Mouse (Mus musculus) intestine, embryonic 16.5 days (tissue): ENCODE measurements around the gene Serpinc1. TPM values are rescaled to one million over a fixed set of nuclear protein-coding genes. Genes with fewer than 3 reads are reported as not detected.

ENCODE experiments used
- ATAC-seq: fragments of 200-750 bp; cut with Nextera tagmentation; 2 replicates; pipeline ENCODE4 v1.8.0; 2017; ENCODE audit warnings: moderate TSS enrichment, moderate library complexity
- H3K27ac ChIP-seq: fragments of 300-500 bp; sonication (generic); 2 replicates; pipeline ENCODE4 v1.5.1; 2014; ENCODE audit warnings: mild to moderate bottlenecking, low read length
- H3K27me3 ChIP-seq: fragments of 300-500 bp; sonication (generic); replicated peaks from 2 replicates; pipeline ENCODE4 v1.6.1; 2014; ENCODE audit warnings: low read length, control low read depth, mixed read lengths; ENCODE audit not compliant: control insufficient read depth, insufficient read depth
- H3K36me3 ChIP-seq: fragments of 300-500 bp; sonication (generic); 2 replicates; pipeline ENCODE4 v1.6.1; 2014; ENCODE audit warnings: low read length, control low read depth; ENCODE audit not compliant: control insufficient read depth, insufficient read depth
- H3K4me1 ChIP-seq: fragments of 300-500 bp; sonication (generic); 2 replicates; pipeline ENCODE4 v1.6.1; 2014; ENCODE audit warnings: low read length, control low read depth, mixed read lengths; ENCODE audit not compliant: control insufficient read depth, insufficient read depth
- H3K4me2 ChIP-seq: fragments of 300-500 bp; sonication (generic); 2 replicates; pipeline ENCODE4 v1.6.1; 2014; ENCODE audit warnings: low read depth, low read length, control low read depth
- H3K4me3 ChIP-seq: fragments of 300-500 bp; sonication (generic); 2 replicates; pipeline ENCODE4 v1.5.1; 2014; ENCODE audit warnings: mild to moderate bottlenecking, low read length
- H3K9ac ChIP-seq: fragments of 300-500 bp; sonication (generic); 2 replicates; pipeline ENCODE4 v1.6.1; 2014; ENCODE audit warnings: low read depth, low read length
- H3K9me3 ChIP-seq: fragments of 300-500 bp; sonication (generic); 2 replicates; pipeline ENCODE4 v1.6.1; 2016; ENCODE audit warnings: low read length, control low read depth; ENCODE audit not compliant: control insufficient read depth
- WGBS: fragments of 180-500 bp; shearing (Covaris S2); extraction: QIAGEN DNeasy Blood & Tissue Kit; methylation state at CpG from one replicate; pipeline ENCODE4 v1.1.7; 2014; 5-methylcytosine and 5-hydroxymethylcytosine counted together
- polyA plus RNA-seq: library from polyadenylated mRNA; unstranded; fragments of >200 nt; fragmentation: Nextera tagmentation; extraction: Ambion mirVana; gene quantifications from 2 replicates; pipeline ENCODE4 v1.2.1, GENCODE M21; 2015

Gene Serpinc1
- polyA plus RNA-seq, 1 experiment from 2014 or later = 16.6 TPM

DNA sequence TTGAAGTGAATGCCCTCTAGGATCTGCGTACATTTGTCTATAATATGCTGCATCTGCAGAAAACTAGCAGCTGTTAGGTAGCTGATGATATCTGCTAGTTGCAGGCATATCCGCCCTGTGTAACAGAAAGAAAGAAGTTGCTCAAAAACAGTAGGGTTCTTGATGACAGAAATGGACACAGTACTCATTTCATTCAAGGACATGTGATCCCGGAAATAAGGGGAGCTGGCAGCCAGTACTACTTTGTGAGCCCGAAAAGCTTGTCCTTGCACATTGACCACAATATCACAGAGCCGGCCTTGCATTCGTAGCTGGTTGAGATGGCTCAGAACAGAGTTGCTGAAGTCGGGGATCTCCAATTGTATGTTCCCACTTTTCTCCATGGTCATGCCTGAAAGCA, 54.0 kb downstream of the Serpinc1 start:
- H3K27ac ChIP-seq = no peak overlapping the region
- H3K4me1 ChIP-seq = peaks cover 5% of the 10 kb centered on the region; the same call in 1 of the 2 replicates
- no peak overlapping the region for H3K4me3 ChIP-seq
- peaks cover 5% of the 10 kb centered on the region; the same call in 1 of the 2 replicates for H3K36me3 ChIP-seq
- no peaks in the 10 kb centered on the region for H3K27me3 ChIP-seq
- WGBS = 91% methylated on average over 7 of the region's 7 CpGs
- ATAC-seq = no peak
- no peak overlapping the region for H3K9ac ChIP-seq
- no peaks in the 10 kb centered on the region for H3K9me3 ChIP-seq
- H3K4me2 ChIP-seq = no peak overlapping the region

DNA sequence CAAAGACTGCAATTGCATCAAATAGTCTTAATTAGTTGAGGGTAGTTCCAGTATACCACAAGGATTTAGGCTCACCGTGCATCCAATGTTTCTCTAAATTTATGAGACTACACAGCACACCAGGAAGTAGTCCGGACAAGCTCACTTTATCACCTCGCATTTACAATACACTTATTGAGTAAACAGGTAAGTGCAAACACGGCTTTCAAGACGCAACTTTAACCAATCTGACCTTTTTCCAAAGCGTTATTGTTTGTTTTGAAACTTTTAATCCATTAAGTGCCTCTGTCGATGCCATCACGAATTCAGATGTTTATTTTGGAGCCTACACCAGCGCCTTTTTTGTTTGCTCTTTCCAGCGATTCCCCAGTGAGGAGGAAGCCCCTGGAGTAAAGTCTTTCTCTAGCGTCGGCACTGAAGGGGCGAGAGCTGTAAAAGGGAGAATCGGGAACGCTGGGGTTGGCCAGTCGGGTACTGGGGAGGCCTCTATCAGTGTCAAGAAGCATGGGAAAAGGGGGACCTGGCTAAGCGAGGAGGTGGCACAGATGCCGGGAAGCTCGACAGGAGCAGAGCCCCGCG, 55.6 kb downstream of the Serpinc1 start:
- peak overlapping the region; percentile 94 for H3K9ac ChIP-seq
- peaks cover 11% of the 10 kb centered on the region; the same call in 1 of the 2 replicates for H3K36me3 ChIP-seq
- H3K9me3 ChIP-seq = no peaks in the 10 kb centered on the region
- H3K27ac ChIP-seq = peak overlapping the region; percentile 97
- WGBS = under 1% methylated on average over 21 of the region's 21 CpGs
- ATAC-seq = no peak
- peak overlapping the region; percentile 87 for H3K4me3 ChIP-seq
- H3K27me3 ChIP-seq = no peaks in the 10 kb centered on the region
- peaks cover 8% of the 10 kb centered on the region for H3K4me1 ChIP-seq
- H3K4me2 ChIP-seq = peak overlapping the region; percentile 72

DNA sequence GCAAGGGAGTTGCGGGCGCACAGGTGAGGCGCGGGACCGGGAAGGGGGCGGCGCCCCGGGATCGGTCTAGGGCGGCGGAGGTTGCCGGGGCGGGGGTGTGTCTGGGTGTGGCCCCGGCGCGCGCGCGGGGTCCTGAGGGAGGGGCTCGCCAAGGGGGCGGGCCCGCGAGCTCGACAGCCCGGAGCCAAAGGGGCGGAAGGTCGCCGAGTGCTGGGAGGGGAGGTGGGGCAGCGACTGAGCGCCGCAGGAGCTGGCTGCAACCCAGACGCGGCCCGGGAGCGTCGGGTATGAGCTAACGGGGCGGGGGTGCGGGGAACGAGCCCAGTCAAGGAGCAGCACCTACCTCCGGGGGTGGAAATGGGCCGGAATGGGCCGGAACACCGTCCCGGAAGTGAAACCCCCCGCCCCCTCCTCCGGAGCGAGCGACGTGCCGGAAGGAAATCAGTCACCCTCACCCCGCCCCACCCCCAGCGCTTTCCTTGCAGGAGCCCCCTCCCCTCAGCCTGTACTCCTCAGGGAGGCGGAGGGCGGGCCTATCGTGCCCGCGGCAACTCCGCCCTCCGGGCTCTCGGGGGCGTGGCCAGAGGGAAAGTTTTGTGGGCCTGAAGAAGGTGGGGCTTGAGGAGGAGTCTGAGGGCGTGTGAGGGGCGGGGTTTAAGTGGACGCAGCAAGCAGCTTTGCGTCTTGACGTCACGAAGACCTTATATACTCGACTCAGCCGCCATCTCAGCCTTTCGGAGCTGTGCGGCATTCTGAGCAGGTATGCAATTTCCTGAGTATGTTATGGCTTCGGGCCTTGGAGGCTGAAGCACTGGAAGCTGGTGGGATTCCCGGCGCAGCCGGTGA, 56.3 kb downstream of the Serpinc1 start, which contains the start of gene Zbtb37:
Gene Zbtb37 (minus strand): TSS at position 415 of the 846 bp plus-strand sequence.
- H3K4me2 ChIP-seq = peak within 1 kb of the TSS; percentile 72
- ATAC-seq = peak; percentile 89
- peak within 1 kb of the TSS; percentile 87 for H3K4me3 ChIP-seq
- H3K27ac ChIP-seq = peak within 1 kb of the TSS; percentile 97
- WGBS = under 1% methylated on average over 74 of the region's 76 CpGs
- H3K9ac ChIP-seq = peak within 1 kb of the TSS; percentile 94
- no peaks in the 10 kb centered on the region for H3K9me3 ChIP-seq
- H3K36me3 ChIP-seq = peaks cover 11% of the 10 kb centered on the region; the same call in 1 of the 2 replicates
- H3K27me3 ChIP-seq = no peaks in the 10 kb centered on the region
- H3K4me1 ChIP-seq = peaks cover 8% of the 10 kb centered on the region

DNA sequence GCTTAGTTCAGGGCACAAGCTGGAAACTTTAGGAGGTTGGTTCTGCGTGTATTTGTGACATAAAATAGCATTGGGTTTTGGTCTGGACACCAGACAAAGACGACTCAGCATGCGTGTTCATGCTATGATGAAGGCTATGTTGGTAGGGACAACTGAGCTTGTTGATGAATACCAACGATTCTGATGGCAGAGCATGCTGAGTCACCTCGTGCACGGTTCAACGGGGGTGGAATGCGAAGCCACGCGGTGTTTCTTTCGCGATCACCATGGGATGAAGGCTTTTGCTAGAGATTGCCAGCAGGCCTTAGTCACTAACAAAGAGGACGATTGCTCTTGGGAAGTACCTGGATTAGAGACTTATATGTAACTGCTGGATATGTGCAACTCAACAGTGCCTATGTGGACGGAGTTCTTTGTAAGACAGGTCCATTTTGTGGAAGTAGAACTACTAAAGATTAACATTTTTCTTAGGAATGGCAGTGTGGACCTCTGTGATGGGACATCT, 56.9 kb downstream of the Serpinc1 start:
- Histone ChIP-seq H3K36me3 (peaks cover 11% of the 10 kb centered on the region; the same call in 1 of the 2 replicates), H3K9ac (peak overlapping the region; percentile 94), H3K27me3 (no peaks in the 10 kb centered on the region), H3K9me3 (no peaks in the 10 kb centered on the region), H3K4me3 (peak overlapping the region; percentile 87), H3K4me1 (peaks cover 8% of the 10 kb centered on the region), H3K27ac (peak overlapping the region; percentile 94), H3K4me2 (peak overlapping the region; percentile 72)
- peak; percentile 14 for ATAC-seq
- under 1% methylated on average over 14 of the region's 14 CpGs for WGBS

DNA sequence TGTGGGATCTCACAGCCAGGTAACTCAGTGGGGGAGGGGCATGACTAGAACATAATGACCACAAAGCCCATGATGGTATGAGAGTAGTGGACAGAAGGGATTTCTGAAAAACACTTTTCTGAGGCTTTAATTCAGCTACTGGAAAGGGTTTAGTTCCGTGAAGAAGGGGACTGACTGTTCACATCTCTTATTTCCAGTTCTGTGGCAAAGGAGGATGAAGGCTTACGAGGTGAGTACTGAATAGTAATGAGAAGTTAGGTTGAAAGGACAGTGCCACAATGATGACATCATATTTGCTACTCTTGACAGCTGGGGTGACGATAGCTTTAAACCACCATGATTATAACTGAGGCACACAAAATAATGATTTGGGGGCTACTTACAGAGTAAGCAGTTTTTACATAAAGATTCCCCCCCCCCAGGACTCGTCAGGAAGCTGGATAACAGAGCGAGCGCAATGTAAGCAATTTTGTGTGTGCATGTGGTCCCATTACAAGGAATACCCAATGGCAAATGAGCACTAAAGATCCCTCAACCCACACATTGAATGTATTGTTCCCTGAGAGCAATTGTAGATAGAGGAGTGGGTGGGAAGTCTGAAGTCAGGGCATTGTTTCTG, 57.5 kb downstream of the Serpinc1 start:
- Histone ChIP-seq H3K4me2 (peak overlapping the region; percentile 72), H3K4me1 (peaks cover 8% of the 10 kb centered on the region), H3K9ac (peak overlapping the region; percentile 94), H3K4me3 (peak overlapping the region; percentile 87), H3K27me3 (no peaks in the 10 kb centered on the region), H3K27ac (peak overlapping the region; percentile 94), H3K9me3 (no peaks in the 10 kb centered on the region), H3K36me3 (peaks cover 11% of the 10 kb centered on the region; the same call in 1 of the 2 replicates)
- 0% methylated on average over 6 of the region's 6 CpGs for WGBS
- no peak for ATAC-seq

DNA sequence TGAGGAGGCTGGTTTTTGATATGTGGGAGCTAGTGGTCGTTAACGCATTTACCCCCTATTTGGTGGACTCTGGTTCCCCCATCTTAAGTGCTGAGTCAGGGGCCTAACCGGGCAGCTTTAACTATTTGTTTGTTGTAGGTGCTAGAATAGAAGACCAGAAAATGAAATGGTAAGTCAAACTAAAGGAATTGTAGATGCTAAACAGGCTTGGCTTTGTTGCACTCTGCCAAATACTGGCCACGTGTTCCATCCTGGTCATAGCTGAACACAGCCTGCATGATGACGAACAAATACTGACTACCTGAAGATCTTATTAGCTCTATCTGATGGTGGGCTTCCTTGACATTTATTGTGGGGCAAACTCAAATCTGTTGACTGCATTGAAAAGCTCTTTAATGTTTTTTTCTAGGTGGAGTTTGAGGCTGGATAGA, 58.0 kb downstream of the Serpinc1 start:
- H3K4me3 ChIP-seq = peak overlapping the region; percentile 87
- ATAC-seq = no peak
- peaks cover 11% of the 10 kb centered on the region; the same call in 1 of the 2 replicates for H3K36me3 ChIP-seq
- no peaks in the 10 kb centered on the region for H3K9me3 ChIP-seq
- H3K27me3 ChIP-seq = no peaks in the 10 kb centered on the region
- peak overlapping the region; percentile 94 for H3K9ac ChIP-seq
- peaks cover 8% of the 10 kb centered on the region for H3K4me1 ChIP-seq
- peak overlapping the region; percentile 94 for H3K27ac ChIP-seq
- H3K4me2 ChIP-seq = peak overlapping the region; percentile 72
- WGBS = 0% methylated on average over 5 of the region's 5 CpGs

DNA sequence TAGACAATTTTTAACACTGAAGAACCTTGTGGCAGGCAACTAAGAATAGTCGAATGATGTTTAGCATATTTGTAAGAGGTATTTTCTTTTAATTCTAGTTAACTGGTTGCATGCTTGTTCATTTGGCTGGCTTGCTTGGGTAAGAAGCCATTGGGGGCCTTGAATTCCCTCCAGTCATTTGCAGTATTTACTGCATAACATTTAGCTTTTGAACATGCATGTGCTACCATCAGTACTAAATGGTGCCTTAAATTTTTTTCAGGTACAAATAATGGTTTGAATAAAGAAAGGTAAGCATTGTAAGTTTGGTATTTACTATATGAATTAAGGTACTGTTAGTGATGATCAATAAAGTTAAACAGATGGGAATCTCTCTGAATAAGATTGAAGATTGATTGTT, 58.6 kb downstream of the Serpinc1 start:
- Histone ChIP-seq H3K27ac (0 out of 2 replicates have a peak overlapping the region, but pooled peaks have one; percentile 94), H3K27me3 (no peaks in the 10 kb centered on the region), H3K4me3 (peak overlapping the region; percentile 87), H3K9me3 (no peaks in the 10 kb centered on the region), H3K36me3 (0 out of 2 replicates have a peak, but pooled peaks cover 7% of the 10 kb centered on the region), H3K4me2 (peak overlapping the region; percentile 72), H3K9ac (peak overlapping the region; percentile 94), H3K4me1 (peaks cover 8% of the 10 kb centered on the region)
- ATAC-seq = no peak
- 0% methylated on average over 1 of the region's 1 CpGs for WGBS

DNA sequence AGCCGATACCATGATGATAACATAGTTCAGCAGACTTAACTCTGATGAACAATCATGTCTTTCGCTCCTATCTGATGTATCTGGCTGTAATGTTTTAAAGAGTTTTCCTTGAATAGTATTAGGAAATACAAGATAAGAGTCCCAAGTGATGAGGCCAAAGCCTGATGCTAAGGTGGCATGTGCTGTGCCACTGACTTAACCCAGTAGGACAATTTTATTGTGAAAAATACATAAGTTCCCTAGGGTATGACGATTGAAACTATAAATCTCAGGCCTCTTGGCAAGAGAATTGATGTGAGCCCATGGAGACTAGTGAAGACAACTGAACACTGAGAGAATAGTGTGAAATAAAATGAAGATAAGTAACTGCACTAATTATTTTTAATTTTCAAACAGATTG, 59.2 kb downstream of the Serpinc1 start:
- Histone ChIP-seq H3K27ac (peak overlapping the region; percentile 23; the same call in 1 of the 2 replicates), H3K36me3 (0 out of 2 replicates have a peak, but pooled peaks cover 6% of the 10 kb centered on the region), H3K9me3 (no peaks in the 10 kb centered on the region), H3K4me1 (peaks cover 8% of the 10 kb centered on the region), H3K9ac (peak overlapping the region; percentile 66), H3K27me3 (no peaks in the 10 kb centered on the region), H3K4me2 (peak overlapping the region; percentile 48), H3K4me3 (peak overlapping the region; percentile 41)
- ATAC-seq = no peak
- 28% methylated on average over 3 of the region's 3 CpGs for WGBS
